15 mouse cellular contexts compared by ENCODE assay signal in the genomic region with DNA sequence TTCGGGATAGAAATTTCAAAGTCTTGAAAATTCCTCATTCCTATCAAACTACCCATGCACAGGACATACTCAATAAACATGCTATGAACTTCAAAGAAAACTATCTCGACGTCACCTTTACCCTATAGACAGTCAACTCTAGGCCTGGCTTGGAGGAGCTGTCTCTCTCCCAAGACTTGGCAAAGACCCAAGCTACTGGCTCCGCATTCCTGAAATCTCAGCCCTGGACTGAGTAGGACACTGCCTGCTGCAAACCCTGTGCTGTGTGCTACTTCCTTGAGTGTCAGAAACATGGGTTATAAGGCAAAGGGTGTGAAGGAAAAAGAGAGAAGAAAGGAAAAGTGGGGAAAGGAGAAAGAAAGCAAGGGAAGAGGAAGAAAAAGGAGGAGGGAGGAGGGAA.
DNase-seq lines count a peak whose midpoint lies in the region; ATAC-seq and TF ChIP-seq lines count a peak whose summit lies in the region.
"Had no signal": no experiment of that assay in that cellular context is flagged by ENCODE, and none has a peak within 500 bp of the region (broad histone marks: within the 10 kb centered on the region; RNA-seq: fewer than 3 reads in every experiment).

No protein-coding gene starts in this region.

- no peaks in the 10 kb centered on the region for H3K4me1 ChIP-seq in kidney, embryonic 16.5 days (ENCODE audit: insufficient read depth, low read length)
- H3K4me1 ChIP-seq in stomach, embryonic 14.5 days (ENCODE audit: control insufficient read depth, insufficient read depth, low read length): no peaks in the 10 kb centered on the region
- no peaks in the 10 kb centered on the region for H3K4me1 ChIP-seq in stomach, postnatal 0 days (replicated peaks; ENCODE audit: control insufficient read depth, insufficient read depth)

- WGBS in kidney, embryonic 16.5 days: 65% methylated on average over 4 of the region's 4 CpGs
- WGBS in stomach, embryonic 14.5 days: 60% methylated on average over 4 of the region's 4 CpGs
- WGBS in stomach, postnatal 0 days: 58% methylated on average over 4 of the region's 4 CpGs

- H3K27ac ChIP-seq in kidney, embryonic 16.5 days (ENCODE audit: low read length): no peak overlapping the region
- no peak overlapping the region for H3K27ac ChIP-seq in stomach, embryonic 14.5 days (ENCODE audit: low read length)
- H3K27ac ChIP-seq in stomach, postnatal 0 days (replicated peaks): no peak overlapping the region
- H3K27ac ChIP-seq: hindbrain, embryonic 15.5 days had no signal

- no peaks in the 10 kb centered on the region for H3K27me3 ChIP-seq in kidney, embryonic 16.5 days (ENCODE audit: insufficient read depth, low read length)
- H3K27me3 ChIP-seq in stomach, embryonic 14.5 days (ENCODE audit: control insufficient read depth, insufficient read depth, low read length): no peaks in the 10 kb centered on the region
- no peaks in the 10 kb centered on the region for H3K27me3 ChIP-seq in stomach, postnatal 0 days (ENCODE audit: control insufficient read depth, insufficient read depth, low read length)
- H3K27me3 ChIP-seq: hindbrain, embryonic 15.5 days; megakaryocyte, embryonic 14.5 days had no signal

- H3K4me2 ChIP-seq in kidney, embryonic 16.5 days (replicated peaks; ENCODE audit: low read depth, low read length): no peak overlapping the region
- no peak overlapping the region for H3K4me2 ChIP-seq in stomach, embryonic 14.5 days (replicated peaks; ENCODE audit: low read depth, low read length)
- no peak overlapping the region for H3K4me2 ChIP-seq in stomach, postnatal 0 days (replicated peaks; ENCODE audit: low read depth)
- H3K4me2 ChIP-seq: hindbrain, embryonic 15.5 days had no signal

- no peak overlapping the region for H3K4me3 ChIP-seq in kidney, embryonic 16.5 days (ENCODE audit: low read length)
- H3K4me3 ChIP-seq in stomach, embryonic 14.5 days (ENCODE audit: low read depth, low read length): no peak overlapping the region
- H3K4me3 ChIP-seq in stomach, postnatal 0 days (ENCODE audit: low read depth, low read length): no peak overlapping the region
- H3K4me3 ChIP-seq: forebrain, embryonic 10.5 days; hindbrain, embryonic 15.5 days; megakaryocyte, embryonic 14.5 days had no signal

- H3K9ac ChIP-seq in kidney, embryonic 16.5 days (replicated peaks; ENCODE audit: low read length): no peak overlapping the region
- no peak overlapping the region for H3K9ac ChIP-seq in stomach, embryonic 14.5 days (replicated peaks; ENCODE audit: low read depth, low read length)
- H3K9ac ChIP-seq in stomach, postnatal 0 days (ENCODE audit: low read length): no peak overlapping the region
- H3K9ac ChIP-seq: hindbrain, embryonic 15.5 days had no signal

- TF ChIP-seq EP300 in stomach, postnatal 0 days (optimal IDR thresholded peaks at IDR 0.05): no peak

- H3K36me3 ChIP-seq in kidney, embryonic 16.5 days (ENCODE audit: insufficient read depth, low read length): no peaks in the 10 kb centered on the region
- no peaks in the 10 kb centered on the region for H3K36me3 ChIP-seq in stomach, embryonic 14.5 days (ENCODE audit: control insufficient read depth, insufficient read depth, low read length)
- H3K36me3 ChIP-seq in stomach, postnatal 0 days (ENCODE audit: control insufficient read depth, insufficient read depth, low read length): no peaks in the 10 kb centered on the region
- H3K36me3 ChIP-seq: forebrain, embryonic 10.5 days; hindbrain, embryonic 15.5 days had no signal

- peak; percentile 16 to 25 for DNase-seq in adrenal gland, postnatal 36 days
- no peak for DNase-seq in adrenal gland, adult 18-20 months (ENCODE audit: low spot score in 2 of 2)
- DNase-seq in kidney, adult 18-20 months: peak; percentile 7
- no peak for DNase-seq in stomach, postnatal 0 days (ENCODE audit: low spot score)
- no peak for DNase-seq in embryo, embryonic 11 days
- DNase-seq: B cell, adult 2 months; gastrocnemius, postnatal 25 days; thymus, postnatal 36 days had no signal

- no peaks in the 10 kb centered on the region for H3K9me3 ChIP-seq in kidney, embryonic 16.5 days (ENCODE audit: low read length)
- no peaks in the 10 kb centered on the region for H3K9me3 ChIP-seq in stomach, embryonic 14.5 days (ENCODE audit: control insufficient read depth, low read depth, low read length)
- H3K9me3 ChIP-seq in stomach, postnatal 0 days (ENCODE audit: control insufficient read depth, low read length): no peaks in the 10 kb centered on the region; the same call in 1 of the 2 replicates
- H3K9me3 ChIP-seq: forebrain, embryonic 10.5 days; hindbrain, embryonic 15.5 days; megakaryocyte, embryonic 14.5 days had no signal

- no peak for TF ChIP-seq CTCF in stomach, postnatal 0 days (IDR thresholded peaks at IDR 0.05; ENCODE audit: low read depth)

- no peak for ATAC-seq in kidney, embryonic 16.5 days (ENCODE audit: low FRiP score, low TSS enrichment)
- 0 out of 2 replicates have a peak, but pooled peaks have one; percentile 18 for ATAC-seq in stomach, embryonic 14.5 days (ENCODE audit: insufficient number of reproducible peaks, insufficient read depth, low FRiP score, low read depth)
- no peak for ATAC-seq in stomach, postnatal 0 days (ENCODE audit: low FRiP score, low TSS enrichment)
- no peak for ATAC-seq in monocyte, adult 5-6 weeks (replicated peaks; ENCODE audit: insufficient number of reproducible peaks, low FRiP score, low TSS enrichment, poor library complexity, severe bottlenecking)
- ATAC-seq: intestine, postnatal 0 days had no signal

Comparison
In these comparisons a context has a peak if more than half of its experiments do, and no peak if none do; other contexts are left out.
1. DNase-seq: peak in adrenal gland, postnatal 36 days (2 of 2) and kidney, adult 18-20 months (single experiment); none in adrenal gland, adult 18-20 months (0 of 2), stomach, postnatal 0 days (single experiment) and embryo, embryonic 11 days (single experiment).